Mouse (Mus musculus): ENCODE results near the gene Cyp19a1. TPM values are rescaled to one million over a fixed set of nuclear protein-coding genes. Genes with fewer than 3 reads are reported as not detected.

The Cyp19a1 gene
- polyA plus RNA-seq (2014; fragmentation: Nextera tagmentation; extraction: Ambion mirVana), result not detected in 2 replicates

DNA sequence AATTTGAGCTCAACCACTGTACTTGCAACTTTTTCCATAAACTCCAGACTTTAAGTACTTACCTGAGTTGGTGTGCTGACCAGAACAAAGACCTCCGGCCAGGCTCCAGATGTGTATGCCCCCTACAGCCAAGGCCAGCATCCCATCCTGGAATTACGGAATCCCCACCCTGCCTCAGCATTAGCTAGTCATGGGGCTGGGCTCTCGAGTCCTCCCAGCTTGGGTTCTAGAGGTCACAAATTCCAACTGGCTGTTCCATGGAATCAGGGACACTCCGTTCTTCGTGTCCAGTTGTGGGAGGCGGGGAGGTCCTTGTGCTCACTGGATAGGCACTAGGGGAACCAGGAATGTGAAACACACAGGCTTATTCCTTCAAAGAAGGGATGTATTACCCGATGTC, at the start of gene Cyp19a1:
TSS of gene Cyp19a1 (minus strand) at position 101 of the 400 bp plus-strand sequence.
- Histone ChIP-seq H3K27me3 (ENCODE audit: control insufficient read depth, insufficient read depth, low read length) (no peaks in the 10 kb centered on the region), H3K27ac (ENCODE audit: low read length) (no peak within 1 kb of the TSS), H3K9ac (replicated peaks; ENCODE audit: low read depth, low read length) (no peak within 1 kb of the TSS), H3K36me3 (ENCODE audit: control insufficient read depth, insufficient read depth, low read length) (no peaks in the 10 kb centered on the region), H3K4me2 (replicated peaks; ENCODE audit: low read depth, low read length) (no peak within 1 kb of the TSS), H3K9me3 (ENCODE audit: control insufficient read depth, low read depth, low read length) (no peaks in the 10 kb centered on the region), H3K4me3 (ENCODE audit: low read depth, low read length) (no peak within 1 kb of the TSS), H3K4me1 (ENCODE audit: control insufficient read depth, insufficient read depth, low read length) (no peaks in the 10 kb centered on the region)
- WGBS, result 86% methylated on average over 7 of the region's 7 CpGs
- ATAC-seq (ENCODE audit: insufficient number of reproducible peaks, insufficient read depth, low FRiP score, low read depth), result no peak

- 69% methylated on average over 9 of the region's 9 CpGs for WGBS
- H3K4me1 ChIP-seq (ENCODE audit: control insufficient read depth, insufficient read depth, low read length), result no peaks in the 10 kb centered on the region
Measured at GRCm38 (mm10) chr9:54316363-54316762, 48.5 kb upstream of the Cyp19a1 start.

DNA sequence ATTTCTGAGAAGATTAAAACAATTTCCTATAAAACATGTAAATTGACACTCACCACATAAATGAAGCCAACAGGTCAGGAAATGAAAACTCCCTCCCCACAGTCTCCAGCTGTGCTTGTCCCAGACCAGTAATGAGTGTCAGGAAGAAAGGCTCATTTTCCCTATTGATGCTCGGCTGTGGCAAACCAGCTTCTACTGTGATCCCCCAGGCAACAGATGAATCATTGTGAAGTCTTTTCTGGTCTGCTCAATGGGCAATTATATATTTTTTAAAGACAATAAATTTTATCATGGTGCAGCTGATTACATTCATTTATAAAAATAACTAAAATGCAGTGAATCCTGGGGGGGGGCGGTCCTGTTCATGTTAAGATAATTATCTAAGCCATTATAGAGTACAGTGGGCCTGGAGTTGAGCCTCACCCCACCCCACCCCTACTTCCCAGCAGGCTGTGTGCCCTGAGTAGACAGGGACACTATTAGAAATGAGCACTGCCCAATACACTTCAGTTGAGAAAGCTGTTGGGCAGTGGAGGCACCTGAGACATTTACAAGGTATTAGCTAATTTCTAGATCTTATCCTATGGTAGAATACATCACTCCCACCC, 40.9 kb upstream of the Cyp19a1 start:
- ATAC-seq (ENCODE audit: insufficient number of reproducible peaks, insufficient read depth, low FRiP score, low read depth), result no peak
- 61% methylated on average over 2 of the region's 2 CpGs for WGBS
- H3K4me3 ChIP-seq (ENCODE audit: low read depth, low read length), result no peak overlapping the region
- H3K9ac ChIP-seq (replicated peaks; ENCODE audit: low read depth, low read length), result no peak overlapping the region
- H3K27ac ChIP-seq (ENCODE audit: low read length), result no peak overlapping the region
- no peaks in the 10 kb centered on the region for H3K36me3 ChIP-seq (ENCODE audit: control insufficient read depth, insufficient read depth, low read length)
- no peaks in the 10 kb centered on the region for H3K27me3 ChIP-seq (ENCODE audit: control insufficient read depth, insufficient read depth, low read length)
- no peak overlapping the region for H3K4me2 ChIP-seq (replicated peaks; ENCODE audit: low read depth, low read length)
- no peaks in the 10 kb centered on the region for H3K9me3 ChIP-seq (ENCODE audit: control insufficient read depth, low read depth, low read length)
- no peaks in the 10 kb centered on the region for H3K4me1 ChIP-seq (ENCODE audit: control insufficient read depth, insufficient read depth, low read length)

More at GRCm38 (mm10) chr9:54316363-54316762, 48.5 kb upstream of the Cyp19a1 start:
- ATAC-seq (ENCODE audit: insufficient number of reproducible peaks, insufficient read depth, low FRiP score, low read depth), result no peak
- H3K27ac ChIP-seq (ENCODE audit: low read length), result no peak overlapping the region
- H3K36me3 ChIP-seq (ENCODE audit: control insufficient read depth, insufficient read depth, low read length), result no peaks in the 10 kb centered on the region
- no peaks in the 10 kb centered on the region for H3K9me3 ChIP-seq (ENCODE audit: control insufficient read depth, low read depth, low read length)
- H3K4me2 ChIP-seq (replicated peaks; ENCODE audit: low read depth, low read length), result no peak overlapping the region
- no peak overlapping the region for H3K9ac ChIP-seq (replicated peaks; ENCODE audit: low read depth, low read length)
- H3K4me3 ChIP-seq (ENCODE audit: low read depth, low read length), result no peak overlapping the region
- H3K27me3 ChIP-seq (ENCODE audit: control insufficient read depth, insufficient read depth, low read length), result no peaks in the 10 kb centered on the region

DNA sequence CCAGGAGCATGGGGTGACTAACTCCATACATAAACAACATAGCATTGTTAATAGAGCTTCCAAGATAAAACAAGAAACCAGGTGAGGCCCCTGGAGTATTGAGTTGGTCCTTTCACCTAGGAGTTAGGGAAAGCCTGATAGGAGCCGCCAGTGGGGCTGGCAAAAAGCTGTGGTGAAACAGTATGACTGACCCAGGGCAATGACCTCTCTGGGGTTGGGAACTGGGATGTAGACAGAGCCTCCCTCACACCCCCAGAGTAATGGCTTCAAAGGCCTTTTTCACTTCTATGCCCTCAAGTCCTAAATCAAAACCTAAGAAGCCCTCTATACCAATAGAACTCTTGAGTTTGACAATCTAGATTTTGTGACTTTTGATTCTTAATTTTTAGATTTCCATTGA, 40.3 kb upstream of the Cyp19a1 start:
- Histone ChIP-seq H3K9me3 (ENCODE audit: control insufficient read depth, low read depth, low read length) (no peaks in the 10 kb centered on the region), H3K27ac (ENCODE audit: low read length) (no peak overlapping the region), H3K4me2 (replicated peaks; ENCODE audit: low read depth, low read length) (no peak overlapping the region), H3K4me3 (ENCODE audit: low read depth, low read length) (no peak overlapping the region), H3K9ac (replicated peaks; ENCODE audit: low read depth, low read length) (no peak overlapping the region), H3K4me1 (ENCODE audit: control insufficient read depth, insufficient read depth, low read length) (no peaks in the 10 kb centered on the region), H3K36me3 (ENCODE audit: control insufficient read depth, insufficient read depth, low read length) (no peaks in the 10 kb centered on the region), H3K27me3 (ENCODE audit: control insufficient read depth, insufficient read depth, low read length) (no peaks in the 10 kb centered on the region)
- ATAC-seq (ENCODE audit: insufficient number of reproducible peaks, insufficient read depth, low FRiP score, low read depth), result no peak
- 66% methylated on average over 1 of the region's 1 CpGs for WGBS

GRCm38 (mm10) chr9:54301255-54301654, 33.3 kb upstream of the Cyp19a1 start:
- no peak for ATAC-seq (ENCODE audit: insufficient number of reproducible peaks, insufficient read depth, low FRiP score, low read depth)
- Histone ChIP-seq H3K9me3 (ENCODE audit: control insufficient read depth, low read depth, low read length) (no peaks in the 10 kb centered on the region), H3K4me3 (ENCODE audit: low read depth, low read length) (no peak overlapping the region), H3K27ac (ENCODE audit: low read length) (no peak overlapping the region), H3K9ac (replicated peaks; ENCODE audit: low read depth, low read length) (no peak overlapping the region), H3K4me2 (replicated peaks; ENCODE audit: low read depth, low read length) (no peak overlapping the region), H3K27me3 (ENCODE audit: control insufficient read depth, insufficient read depth, low read length) (no peaks in the 10 kb centered on the region), H3K36me3 (ENCODE audit: control insufficient read depth, insufficient read depth, low read length) (no peaks in the 10 kb centered on the region), H3K4me1 (ENCODE audit: control insufficient read depth, insufficient read depth, low read length) (no peaks in the 10 kb centered on the region)
- 83% methylated on average over 4 of the region's 4 CpGs for WGBS

- Histone ChIP-seq H3K27ac (ENCODE audit: low read length) (no peak overlapping the region), H3K27me3 (ENCODE audit: control insufficient read depth, insufficient read depth, low read length) (no peaks in the 10 kb centered on the region), H3K36me3 (ENCODE audit: control insufficient read depth, insufficient read depth, low read length) (no peaks in the 10 kb centered on the region), H3K4me2 (replicated peaks; ENCODE audit: low read depth, low read length) (no peak overlapping the region), H3K4me3 (ENCODE audit: low read depth, low read length) (no peak overlapping the region), H3K9ac (replicated peaks; ENCODE audit: low read depth, low read length) (no peak overlapping the region), H3K4me1 (ENCODE audit: control insufficient read depth, insufficient read depth, low read length) (no peaks in the 10 kb centered on the region), H3K9me3 (ENCODE audit: control insufficient read depth, low read depth, low read length) (no peaks in the 10 kb centered on the region)
- no peak for ATAC-seq (ENCODE audit: insufficient number of reproducible peaks, insufficient read depth, low FRiP score, low read depth)
Measured at GRCm38 (mm10) chr9:54299792-54300191, 31.9 kb upstream of the Cyp19a1 start.

DNA sequence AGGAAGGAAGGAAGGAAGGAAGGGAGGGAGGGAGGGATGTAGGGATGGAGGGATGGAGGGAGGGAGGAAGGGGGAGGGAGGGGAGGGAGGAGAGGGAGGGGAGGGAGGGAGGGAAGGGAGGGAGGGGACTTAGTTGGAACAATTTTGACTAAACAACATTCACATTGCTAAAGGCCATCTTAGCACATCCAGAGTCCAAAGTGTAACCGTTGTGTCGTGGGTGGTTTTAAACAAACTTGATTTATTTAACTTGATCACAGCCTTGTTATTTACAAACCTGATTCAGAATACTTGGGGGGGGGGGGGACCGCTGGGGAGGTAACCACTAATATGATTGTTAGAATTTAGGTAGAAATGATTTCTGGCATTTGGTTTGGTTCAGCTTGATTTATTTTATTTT, 31.5 kb upstream of the Cyp19a1 start:
- H3K9ac ChIP-seq (replicated peaks; ENCODE audit: low read depth, low read length), result no peak overlapping the region
- 52% methylated on average over 3 of the region's 3 CpGs for WGBS
- no peak overlapping the region for H3K4me3 ChIP-seq (ENCODE audit: low read depth, low read length)
- no peaks in the 10 kb centered on the region for H3K36me3 ChIP-seq (ENCODE audit: control insufficient read depth, insufficient read depth, low read length)
- ATAC-seq (ENCODE audit: insufficient number of reproducible peaks, insufficient read depth, low FRiP score, low read depth), result no peak
- H3K9me3 ChIP-seq (ENCODE audit: control insufficient read depth, low read depth, low read length), result no peaks in the 10 kb centered on the region
- no peaks in the 10 kb centered on the region for H3K27me3 ChIP-seq (ENCODE audit: control insufficient read depth, insufficient read depth, low read length)
- no peak overlapping the region for H3K4me2 ChIP-seq (replicated peaks; ENCODE audit: low read depth, low read length)
- no peak overlapping the region for H3K27ac ChIP-seq (ENCODE audit: low read length)
- H3K4me1 ChIP-seq (ENCODE audit: control insufficient read depth, insufficient read depth, low read length), result no peaks in the 10 kb centered on the region

DNA sequence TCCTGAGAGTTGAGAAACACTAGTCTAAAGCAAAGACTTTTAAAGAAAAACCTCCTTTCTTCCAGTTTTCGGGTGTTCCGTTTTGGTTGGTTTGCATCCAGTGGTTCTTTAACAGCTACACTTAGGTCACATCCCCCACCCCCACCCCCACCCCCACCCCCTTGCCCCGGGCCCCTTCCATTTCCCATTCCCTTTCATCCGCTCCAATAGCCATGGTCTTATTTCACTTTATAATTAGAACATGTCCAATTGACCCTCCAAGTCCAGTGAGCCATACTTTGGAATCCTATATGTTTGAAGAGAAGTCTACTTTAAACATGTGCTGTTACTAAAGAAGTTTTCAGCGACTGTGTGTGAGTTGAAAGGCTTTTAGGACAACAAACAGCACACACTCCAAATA, 19.9 kb upstream of the Cyp19a1 start:
- 64% methylated on average over 5 of the region's 5 CpGs for WGBS
- Histone ChIP-seq H3K36me3 (ENCODE audit: control insufficient read depth, insufficient read depth, low read length) (no peaks in the 10 kb centered on the region), H3K4me2 (replicated peaks; ENCODE audit: low read depth, low read length) (no peak overlapping the region), H3K27me3 (ENCODE audit: control insufficient read depth, insufficient read depth, low read length) (peaks cover 16% of the 10 kb centered on the region), H3K4me1 (ENCODE audit: control insufficient read depth, insufficient read depth, low read length) (no peaks in the 10 kb centered on the region), H3K9me3 (ENCODE audit: control insufficient read depth, low read depth, low read length) (no peaks in the 10 kb centered on the region), H3K9ac (replicated peaks; ENCODE audit: low read depth, low read length) (no peak overlapping the region), H3K4me3 (ENCODE audit: low read depth, low read length) (no peak overlapping the region), H3K27ac (ENCODE audit: low read length) (no peak overlapping the region)
- no peak for ATAC-seq (ENCODE audit: insufficient number of reproducible peaks, insufficient read depth, low FRiP score, low read depth)

GRCm38 (mm10) chr9:54286331-54286987, 18.5 kb upstream of the Cyp19a1 start, which contains the start of gene Gldn:
TSS of gene Gldn (plus strand) at chr9:54286486.
- Histone ChIP-seq H3K4me2 (replicated peaks; ENCODE audit: low read depth, low read length) (peak within 1 kb of the TSS; percentile 58), H3K27me3 (ENCODE audit: control insufficient read depth, insufficient read depth, low read length) (peaks cover 16% of the 10 kb centered on the region), H3K9ac (replicated peaks; ENCODE audit: low read depth, low read length) (no peak within 1 kb of the TSS), H3K36me3 (ENCODE audit: control insufficient read depth, insufficient read depth, low read length) (no peaks in the 10 kb centered on the region), H3K4me3 (ENCODE audit: low read depth, low read length) (peak within 1 kb of the TSS; percentile 29), H3K9me3 (ENCODE audit: control insufficient read depth, low read depth, low read length) (no peaks in the 10 kb centered on the region), H3K27ac (ENCODE audit: low read length) (no peak within 1 kb of the TSS), H3K4me1 (ENCODE audit: control insufficient read depth, insufficient read depth, low read length) (no peaks in the 10 kb centered on the region)
- WGBS, result 2% methylated on average over 61 of the region's 61 CpGs
- ATAC-seq (ENCODE audit: insufficient number of reproducible peaks, insufficient read depth, low FRiP score, low read depth), result no peak

Measured in stomach, embryonic 14.5 days (tissue).